Mouse (Mus musculus) inflammation-experienced regulatory T-cells, adult 6 months (primary cell): ENCODE measurements around the gene Mvb12a. TPM values are rescaled to one million over a fixed set of nuclear protein-coding genes. Genes with fewer than 3 reads are reported as not detected.

Experiments used
- ATAC-seq: one replicate; pipeline ENCODE4 v1.8.0; 2017
- polyA plus RNA-seq, 3 experiments: library from polyadenylated mRNA; unstranded; fragments of 100-300 nt; shearing (Covaris generic); gene quantifications; one replicate each; pipeline ENCODE4 v1.2.1; 2017

Gene Mvb12a
- polyA plus RNA-seq, 3 experiments from 2014 or later: 38.1 to 75.7 (median 43.5) TPM

DNA sequence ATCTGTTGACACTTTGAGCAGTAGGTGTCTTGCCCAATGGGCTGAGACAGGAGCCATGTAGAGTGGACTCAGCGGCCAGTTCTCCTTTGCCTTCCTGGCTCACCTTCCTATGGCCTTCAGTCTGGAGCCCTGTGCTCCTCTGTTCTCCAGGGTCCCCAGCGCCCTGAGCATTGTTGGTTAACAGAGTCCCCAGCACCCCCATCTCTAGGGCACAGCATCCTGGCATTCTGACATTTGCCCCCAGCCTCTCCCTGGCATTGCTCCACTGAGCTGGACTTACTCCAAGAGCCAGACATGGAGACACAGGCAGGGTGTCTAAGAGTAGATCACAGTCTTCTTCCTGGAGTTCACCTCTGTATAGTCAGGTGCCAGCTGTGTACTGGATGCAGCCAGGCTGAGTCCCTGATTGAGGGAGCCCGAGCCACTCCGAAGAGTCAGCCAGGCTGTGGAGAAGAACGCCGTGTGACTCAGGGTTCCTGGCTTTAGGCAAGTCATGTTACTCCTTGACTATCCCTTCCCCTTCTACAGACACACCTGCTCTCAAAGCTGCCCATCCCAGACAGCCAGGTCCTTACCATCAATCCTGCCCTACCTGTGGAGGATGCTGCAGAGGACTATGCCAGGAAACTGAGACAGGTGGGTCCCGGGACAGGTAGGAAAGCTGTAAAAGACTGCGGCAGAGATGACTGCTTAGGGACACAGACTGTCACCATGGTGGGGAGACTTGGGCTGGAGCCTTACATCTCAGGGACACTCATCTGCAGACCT is 51.0 kb downstream of the Mvb12a start:
- no peak for ATAC-seq

DNA sequence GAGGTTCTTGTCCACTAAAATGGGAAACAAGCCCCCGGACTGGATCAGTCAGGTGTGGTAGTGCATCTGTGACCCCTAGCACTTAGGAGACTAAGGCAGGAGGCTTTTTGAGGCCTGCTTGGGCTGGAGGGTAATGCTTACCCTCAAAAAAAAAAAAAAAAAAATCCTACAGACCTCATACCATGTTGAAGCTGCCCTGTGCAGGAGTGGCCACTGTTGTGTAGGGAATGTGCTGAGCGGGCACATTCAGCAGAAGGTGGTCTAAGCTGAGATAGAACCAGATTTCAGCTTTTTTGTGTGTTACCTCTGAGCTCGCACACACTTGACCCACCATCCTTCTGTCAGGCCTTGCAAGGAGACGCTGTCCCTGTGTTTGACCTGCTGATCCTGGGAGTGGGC is 51.6 kb downstream of the Mvb12a start:
- no peak for ATAC-seq

DNA sequence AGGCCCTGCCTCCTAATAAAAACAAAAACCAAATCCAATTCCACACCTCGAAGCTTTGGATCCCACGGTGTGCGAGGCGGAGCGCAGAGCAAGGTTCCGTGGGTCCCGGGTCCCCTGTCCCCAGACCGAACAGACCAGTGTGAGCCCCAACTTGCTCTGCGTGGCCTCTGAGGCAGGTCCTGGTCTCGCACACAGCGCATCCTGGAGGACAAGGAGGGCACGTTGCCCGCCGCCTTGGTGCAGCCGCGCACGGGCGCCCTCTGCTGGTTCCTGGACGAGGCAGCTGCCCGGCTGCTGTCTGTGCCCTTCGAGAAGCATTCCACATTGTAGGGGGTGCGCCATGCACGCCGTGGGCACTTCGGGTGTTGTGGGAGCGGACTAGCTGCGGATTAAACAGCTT is 53.1 kb downstream of the Mvb12a start:
- ATAC-seq: peak; percentile 47

GRCm38 (mm10) chr8:71596384-71596783 is 53.7 kb downstream of the Mvb12a start:
- ATAC-seq: no peak

DNA sequence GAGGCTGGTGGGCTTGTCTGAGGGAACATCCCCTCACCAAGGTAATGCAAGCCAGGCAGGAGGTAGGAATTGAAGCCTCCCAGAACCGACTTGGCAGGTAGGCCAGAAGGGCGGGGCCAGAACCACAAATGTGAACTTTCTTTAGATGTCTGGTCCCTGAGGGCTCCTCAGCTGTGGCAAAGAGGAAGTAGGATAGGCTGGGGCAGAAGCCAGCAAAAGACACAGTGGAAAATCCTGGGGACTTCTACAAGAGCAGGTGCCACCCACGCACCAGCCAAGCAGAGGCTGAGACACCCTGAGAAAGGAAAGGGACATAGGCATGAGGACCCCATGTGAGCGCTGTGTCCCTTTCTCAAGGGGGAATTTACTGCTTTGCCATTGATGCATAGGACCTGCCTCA is 54.1 kb downstream of the Mvb12a start:
- no peak for ATAC-seq

GRCm38 (mm10) chr8:71597451-71597850 is 54.7 kb downstream of the Mvb12a start, which contains the start of gene Fam129c:
Fam129c (plus strand) TSS chr8:71597648.
- ATAC-seq: no peak

Other genes starting within 250 kb of the Mvb12a start
- 100 to 1,000 TPM; 185 to 341 (median 339) TPM for gene Use1, start 176.1 kb upstream of the Mvb12a start, polyA plus RNA-seq
- 1 to 10 TPM; 3.3 to 4.7 (median 4.5) TPM for gene Ocel1, start 171.6 kb upstream of the Mvb12a start, polyA plus RNA-seq
- 1 to 10 TPM in 2 of 3 experiments, under 1 TPM in 1; 0.93 to 2.4 (median 1.1) TPM for gene Nr2f6, start 161.0 kb upstream of the Mvb12a start, polyA plus RNA-seq
- gene Ushbp1, start 147.1 kb upstream of the Mvb12a start, polyA plus RNA-seq: under 1 TPM in 2 of 3 experiments, not detected in 1; 0.13 to 0.21 TPM
- 10 to 100 TPM; 52.0 to 70.5 (median 54.7) TPM for gene Babam1, start 146.1 kb upstream of the Mvb12a start, polyA plus RNA-seq
- 1 to 10 TPM in 2 of 3 experiments, under 1 TPM in 1; 0.62 to 4.9 (median 1.2) TPM for gene Ankle1, start 136.9 kb upstream of the Mvb12a start, polyA plus RNA-seq
- gene Abhd8, start 79.3 kb upstream of the Mvb12a start, polyA plus RNA-seq: 10 to 100 TPM; 21.0 to 24.0 (median 23.1) TPM
- 10 to 100 TPM; 68.3 to 83.2 (median 80.6) TPM for gene Mrpl34, start 78.0 kb upstream of the Mvb12a start, polyA plus RNA-seq
- gene Dda1, start 73.7 kb upstream of the Mvb12a start, polyA plus RNA-seq: 10 to 100 TPM; 24.3 to 40.4 (median 25.5) TPM
- gene Ano8, start 57.0 kb upstream of the Mvb12a start, polyA plus RNA-seq: under 1 TPM in 2 of 3 experiments, not detected in 1; 0.11 to 0.31 TPM
- gene Gtpbp3, start 54.8 kb upstream of the Mvb12a start, polyA plus RNA-seq: 1 to 10 TPM; 2.6 to 6.5 (median 3.4) TPM
- not detected for gene Plvap, start 31.2 kb upstream of the Mvb12a start, polyA plus RNA-seq
- not detected for gene Ccdc194, start 17.2 kb upstream of the Mvb12a start, polyA plus RNA-seq
- 10 to 100 TPM; 52.2 to 66.6 (median 61.8) TPM for gene Bst2, start 5.5 kb upstream of the Mvb12a start, polyA plus RNA-seq
- 1 to 10 TPM in 1 of 3 experiments, under 1 TPM in 1, not detected in 1; 0.97 to 2.1 TPM for gene Tmem221, start 15.9 kb downstream of the Mvb12a start, polyA plus RNA-seq
- gene Nxnl1, start 23.7 kb downstream of the Mvb12a start, polyA plus RNA-seq: under 1 TPM in 1 of 3 experiments, not detected in 2; 0.13 TPM
- gene Slc27a1, start 26.0 kb downstream of the Mvb12a start, polyA plus RNA-seq: 1 to 10 TPM; 4.5 to 8.6 (median 5.8) TPM
- 10 to 100 TPM; 52.1 to 61.7 (median 60.1) TPM for gene Pgls, start 49.3 kb downstream of the Mvb12a start, polyA plus RNA-seq
- 1 to 10 TPM; 1.5 to 2.0 (median 1.7) TPM for gene Fam129c, start 54.7 kb downstream of the Mvb12a start, polyA plus RNA-seq
- gene Colgalt1, start 68.1 kb downstream of the Mvb12a start, polyA plus RNA-seq: 10 to 100 TPM in 2 of 3 experiments, 1 to 10 TPM in 1; 8.7 to 14.8 (median 13.6) TPM
- under 1 TPM; 0.42 to 0.67 (median 0.54) TPM for gene Unc13a, start 128.8 kb downstream of the Mvb12a start, polyA plus RNA-seq
- gene Jak3, start 133.4 kb downstream of the Mvb12a start, polyA plus RNA-seq: 10 to 100 TPM; 18.9 to 30.3 (median 22.5) TPM
- 10 to 100 TPM; 11.7 to 25.4 (median 22.8) TPM for gene Insl3, start 146.3 kb downstream of the Mvb12a start, polyA plus RNA-seq
- 1 to 10 TPM; 2.8 to 5.6 (median 4.3) TPM for gene B3gnt3, start 158.9 kb downstream of the Mvb12a start, polyA plus RNA-seq
- 10 to 100 TPM; 37.6 to 66.4 (median 54.3) TPM for gene Fcho1, start 182.8 kb downstream of the Mvb12a start, polyA plus RNA-seq